Mouse (Mus musculus): Measurements from ENCODE around the gene Nup210l. TPM values are rescaled to one million over a fixed set of nuclear protein-coding genes. Genes with fewer than 3 reads are reported as not detected.

Gene Nup210l
- total RNA-seq, 2 experiments from 2014 or later = 0.13 to 0.17 TPM

GRCm38 (mm10) chr3:90151086-90151740 lies 47.3 kb downstream of the Nup210l start:
- DNase-seq (ENCODE audit: low spot score in 2 of 2) = no peak

GRCm38 (mm10) chr3:90155996-90156395 lies 52.1 kb downstream of the Nup210l start:
- no peak for DNase-seq (ENCODE audit: low spot score in 2 of 2)

GRCm38 (mm10) chr3:90159757-90160156 lies 55.8 kb downstream of the Nup210l start:
- DNase-seq (ENCODE audit: low spot score in 2 of 2) = no peak

- DNase-seq (ENCODE audit: low spot score in 2 of 2) = no peak
Observed at GRCm38 (mm10) chr3:90161541-90161940, 57.6 kb downstream of the Nup210l start.

GRCm38 (mm10) chr3:90179566-90179965 lies 75.6 kb downstream of the Nup210l start:
- DNase-seq (ENCODE audit: low spot score in 2 of 2) = no peak

DNA sequence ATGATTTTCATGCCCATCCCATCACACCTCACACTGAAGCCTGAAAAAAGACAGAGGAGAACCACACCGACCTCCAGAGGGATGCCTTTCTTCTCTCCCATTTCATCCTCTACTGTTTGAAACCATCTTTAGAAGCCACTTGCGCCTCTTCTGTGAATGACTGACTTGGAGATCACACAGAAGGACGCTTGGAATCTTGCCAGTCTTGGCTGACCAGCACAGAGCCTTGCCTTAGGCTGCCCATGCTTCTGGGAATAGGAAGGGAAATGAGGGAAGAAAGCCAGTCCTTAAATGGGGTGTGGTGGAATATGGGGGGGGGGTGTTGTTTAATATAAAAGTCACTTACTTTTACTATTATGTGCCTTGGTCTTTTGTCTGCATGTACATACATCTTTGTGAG lies 79.6 kb downstream of the Nup210l start:
- no peak for DNase-seq (ENCODE audit: low spot score in 2 of 2)

GRCm38 (mm10) chr3:90190859-90191510 lies 87.1 kb downstream of the Nup210l start:
- DNase-seq (ENCODE audit: low spot score in 2 of 2) = no peak

- no peak for DNase-seq (ENCODE audit: low spot score in 2 of 2)
Observed at GRCm38 (mm10) chr3:90194759-90195158, 90.8 kb downstream of the Nup210l start.

- DNase-seq (ENCODE audit: low spot score in 2 of 2) = no peak
Observed at GRCm38 (mm10) chr3:90195644-90196043, 91.7 kb downstream of the Nup210l start.

GRCm38 (mm10) chr3:90197548-90197947 lies 93.6 kb downstream of the Nup210l start:
- DNase-seq (ENCODE audit: low spot score in 2 of 2) = no peak

DNA sequence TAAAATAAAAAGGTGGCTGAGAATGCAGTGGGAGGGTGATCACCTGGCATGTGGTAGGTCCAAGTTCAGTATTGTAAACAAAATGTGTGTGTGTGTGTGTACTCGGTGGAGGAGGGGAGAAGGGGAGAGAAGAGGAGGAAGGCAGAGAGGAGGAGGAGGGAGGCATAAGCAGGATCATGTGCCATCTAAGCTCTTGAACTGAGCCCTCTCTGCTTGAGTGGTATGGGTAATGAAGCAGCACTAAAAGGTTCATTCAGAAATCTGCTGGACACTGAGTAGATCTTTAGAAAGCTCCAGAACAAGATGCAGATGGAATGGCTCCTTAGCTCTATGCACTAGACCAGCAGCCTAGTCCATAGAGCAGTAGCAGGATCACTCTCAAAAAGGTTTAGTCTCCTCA lies 99.0 kb downstream of the Nup210l start:
- DNase-seq (ENCODE audit: low spot score in 2 of 2) = no peak

GRCm38 (mm10) chr3:90203619-90204018 lies 99.7 kb downstream of the Nup210l start:
- DNase-seq (ENCODE audit: low spot score in 2 of 2) = no peak

GRCm38 (mm10) chr3:90204582-90204981 lies 100.7 kb downstream of the Nup210l start:
- no peak for DNase-seq (ENCODE audit: low spot score in 2 of 2)

GRCm38 (mm10) chr3:90208662-90209061 lies 104.7 kb downstream of the Nup210l start:
- DNase-seq (ENCODE audit: low spot score in 2 of 2) = no peak

- DNase-seq (ENCODE audit: low spot score in 2 of 2) = no peak
Observed at GRCm38 (mm10) chr3:90209908-90210566, 106.1 kb downstream of the Nup210l start.

DNA sequence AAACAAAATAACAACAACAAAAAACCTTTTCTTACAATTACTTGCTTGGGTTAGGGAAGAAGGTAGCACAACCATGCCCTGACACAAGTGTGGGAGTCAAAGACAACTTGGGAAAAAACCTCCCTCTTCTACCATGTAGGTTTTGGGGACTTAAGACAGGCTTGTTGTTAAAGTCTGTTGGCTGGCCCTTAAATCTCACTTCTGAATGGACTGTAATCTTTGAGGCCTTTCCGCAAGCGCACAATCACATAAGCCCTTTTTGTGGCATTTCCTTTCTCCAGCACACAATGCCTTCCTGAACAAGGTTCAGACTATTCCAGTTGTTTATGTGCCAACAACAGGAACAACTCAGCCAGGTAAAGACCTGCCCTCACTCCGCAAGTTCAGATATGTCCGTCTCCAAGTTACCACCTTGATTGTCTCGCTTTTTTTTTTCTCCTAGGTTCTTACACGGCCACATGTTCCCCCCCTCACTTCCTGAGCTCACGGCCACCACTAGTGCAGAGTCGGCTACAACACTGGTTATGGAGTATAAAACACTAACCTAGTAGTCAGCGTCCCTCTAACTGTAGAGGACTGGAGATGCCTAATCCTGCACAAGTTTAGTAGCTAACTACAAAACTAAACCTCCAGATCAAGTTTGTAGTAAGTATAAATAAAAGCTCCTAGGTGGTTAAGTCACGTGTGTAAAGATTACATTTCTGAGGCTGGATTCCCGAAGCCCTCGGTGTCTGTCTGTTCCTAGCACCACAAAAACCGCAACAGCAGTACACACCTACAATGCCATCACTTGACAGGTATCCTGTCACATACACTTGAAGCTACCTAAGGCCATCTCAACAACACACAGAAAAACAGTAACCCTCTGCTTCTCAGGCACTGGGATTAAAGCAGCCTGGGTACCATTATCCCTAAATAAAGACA lies 107.8 kb downstream of the Nup210l start:
- DNase-seq (ENCODE audit: low spot score in 2 of 2) = no peak

DNA sequence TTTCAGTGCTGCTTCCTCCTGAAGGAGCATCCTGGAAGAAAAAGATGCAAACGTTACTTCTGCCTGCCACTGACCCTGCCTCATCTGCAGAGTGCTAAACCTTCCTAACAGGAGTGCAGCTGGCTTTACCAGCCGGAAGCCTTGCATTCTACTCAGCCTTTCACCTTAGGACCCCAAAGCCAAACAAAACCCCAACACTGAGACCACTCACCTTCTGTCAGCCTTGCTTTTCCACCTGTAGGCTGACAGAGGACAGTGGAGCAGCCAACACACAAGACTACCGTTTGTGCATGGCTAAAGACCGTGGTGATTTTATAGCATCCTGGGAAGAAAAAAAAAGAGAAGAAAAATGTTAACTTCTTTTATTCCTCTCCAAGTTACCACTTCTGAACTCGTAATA lies 108.8 kb downstream of the Nup210l start:
- no peak for DNase-seq (ENCODE audit: low spot score in 2 of 2)

DNA sequence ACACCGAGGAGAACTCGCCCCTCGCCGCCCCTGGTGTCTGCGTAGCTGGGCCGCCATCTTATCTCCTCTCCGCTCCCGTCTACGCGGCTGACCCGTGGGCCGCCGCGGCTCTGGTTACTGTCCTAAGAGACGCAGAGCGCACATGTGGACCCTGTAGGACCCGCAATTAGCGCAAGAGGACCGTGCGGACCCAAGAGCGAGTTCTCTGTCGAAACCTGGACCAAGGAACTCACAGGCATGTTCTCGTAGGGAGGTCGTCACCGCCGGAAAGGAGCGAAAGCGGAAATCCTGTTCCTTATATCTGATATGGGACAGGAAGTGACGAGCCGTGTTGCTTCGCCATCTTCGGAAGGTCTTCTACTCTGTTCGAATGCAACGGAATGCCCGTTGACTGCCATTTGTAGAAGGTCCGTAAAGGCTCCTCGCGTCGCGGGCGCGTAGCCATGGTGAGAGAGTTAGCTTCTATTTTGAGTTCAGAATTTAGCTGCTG lies 109.5 kb downstream of the Nup210l start, which contains the start of the genes Rps27 and Rab13:
TSS of gene Rps27 (minus strand) at position 275 of the 490 bp plus-strand sequence.
TSS of gene Rab13 (plus strand) at position 319 of the 490 bp plus-strand sequence.
- DNase-seq (ENCODE audit: low spot score in 2 of 2) = peak; percentile 57 to 80

GRCm38 (mm10) chr3:90213956-90214684 lies 110.2 kb downstream of the Nup210l start:
- no peak for DNase-seq (ENCODE audit: low spot score in 2 of 2)

DNA sequence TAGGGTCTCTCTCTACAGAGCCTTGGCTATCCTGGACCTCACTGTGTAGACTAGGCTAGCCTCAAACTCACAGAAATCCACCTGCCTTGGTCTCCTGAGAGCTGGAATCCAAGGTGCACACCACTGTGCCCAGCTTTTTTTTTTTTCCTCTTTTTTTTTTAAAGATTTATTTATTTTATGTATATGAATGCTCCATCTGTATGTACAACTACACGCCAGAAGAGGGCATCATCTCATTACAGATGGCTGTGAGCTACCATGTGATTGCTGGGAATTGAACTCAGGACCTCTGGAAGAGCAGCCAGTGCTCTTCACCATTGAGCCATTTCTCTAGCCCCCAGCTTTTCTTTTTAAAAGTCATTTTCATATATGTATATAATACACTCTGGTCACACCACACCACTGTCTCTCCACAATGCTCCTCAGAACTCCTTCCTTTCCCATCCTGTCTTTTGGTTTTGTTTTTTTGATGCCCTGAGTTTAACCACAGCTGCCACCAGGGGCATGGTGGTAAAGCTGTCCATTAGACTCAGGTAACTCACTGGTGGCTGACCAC lies 112.0 kb downstream of the Nup210l start:
- DNase-seq (ENCODE audit: low spot score in 2 of 2) = no peak
